Mouse (Mus musculus) cerebellum, adult 2 months (tissue): ENCODE data around the gene Upk1a.

ENCODE experiments used
- CTCF ChIP-seq: fragments of 200-500 bp; IDR thresholded peaks from 2 replicates; pipeline ENCODE4 v1.5.1; 2011; ENCODE audit warnings: low read depth, mild to moderate bottlenecking, control low read depth, low read length, moderate library complexity, borderline replicate concordance; ENCODE audit not compliant: insufficient read depth
- POLR2A ChIP-seq: fragments of 200-500 bp; IDR thresholded peaks from 2 replicates; pipeline ENCODE4 v1.6.1; 2011; ENCODE audit warnings: low read length, control low read depth, borderline replicate concordance; ENCODE audit not compliant: insufficient read depth

- TF ChIP-seq CTCF = no peak; the same call in 1 of the 2 replicates
- peak; percentile 39; the same call in 1 of the 2 replicates for TF ChIP-seq POLR2A
Measured at GRCm38 (mm10) chr7:30588676-30589434, 23.8 kb downstream of the Upk1a start, which contains the start of gene Kmt2b.
